Mouse (Mus musculus): ENCODE measurements around the gene Gtf2h5.

DNA sequence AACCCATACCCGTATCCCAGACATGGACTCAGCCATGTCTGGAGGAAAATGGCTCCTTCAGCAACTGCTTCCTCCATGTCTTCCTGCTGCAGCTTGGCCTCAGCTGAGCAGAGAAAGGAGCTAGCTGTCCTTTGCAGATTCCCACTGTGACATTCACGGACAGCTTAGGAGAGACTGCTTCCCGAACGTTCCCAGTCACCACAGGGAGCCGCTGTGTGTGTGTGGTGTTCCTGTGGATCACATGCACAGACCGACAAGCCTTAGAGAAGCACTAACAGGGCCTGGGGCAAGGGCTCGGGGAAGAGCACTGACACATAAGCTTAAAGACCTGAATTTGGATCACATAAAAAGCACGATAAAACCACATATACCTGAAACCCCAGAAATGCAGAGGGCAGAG lies 43.9 kb upstream of the Gtf2h5 start:
- TF ChIP-seq EP300 (IDR thresholded peaks at IDR 0.05; ENCODE audit: insufficient read depth, low read depth, low read length) (no peak), CTCF (IDR thresholded peaks at IDR 0.05; ENCODE audit: low read depth, low read length) (no peak), POLR2A (IDR thresholded peaks at IDR 0.05; ENCODE audit: insufficient read depth, low read length) (no peak)

All from ES-Bruce4 (cell line).